Mouse (Mus musculus) neural tube, embryonic 15.5 days (tissue): ENCODE data around the gene Recql. TPM values are rescaled to one million over a fixed set of nuclear protein-coding genes. Genes with fewer than 3 reads are reported as not detected.
A peak's percentile ranks its signal among the peaks of the same experiment; 100 is the strongest.
"Not testable (repeated sequence)": the region's sequence is repeated elsewhere in the genome, so short reads cannot be mapped to it uniquely, and the experiment has no call there.

Experiments used
- ATAC-seq: fragments of 200-750 bp; cut with Nextera tagmentation; 2 replicates; pipeline ENCODE4 v1.8.0; 2017; ENCODE audit warnings: mild to moderate bottlenecking, moderate TSS enrichment, moderate library complexity; ENCODE audit not compliant: low FRiP score
- H3K27ac ChIP-seq: fragments of 300-500 bp; sonication (generic); replicated peaks from 2 replicates; pipeline ENCODE4 v1.5.1; 2015; ENCODE audit warnings: mild to moderate bottlenecking, inconsistent platforms
- H3K27me3 ChIP-seq: fragments of 300-500 bp; sonication (generic); replicated peaks from 2 replicates; pipeline ENCODE4 v1.6.1; 2015; ENCODE audit warnings: inconsistent platforms
- H3K36me3 ChIP-seq: fragments of 300-500 bp; sonication (generic); 2 replicates; pipeline ENCODE4 v1.6.1; 2015; ENCODE audit warnings: inconsistent platforms
- H3K4me1 ChIP-seq: fragments of 300-500 bp; sonication (generic); 2 replicates; pipeline ENCODE4 v1.6.1; 2015; ENCODE audit warnings: inconsistent platforms
- H3K4me2 ChIP-seq: fragments of 300-500 bp; sonication (generic); 2 replicates; pipeline ENCODE4 v1.6.1; 2015; ENCODE audit warnings: inconsistent platforms, mild to moderate bottlenecking, moderate library complexity
- H3K4me3 ChIP-seq: fragments of 300-500 bp; sonication (generic); replicated peaks from 2 replicates; pipeline ENCODE4 v1.5.1; 2015; ENCODE audit warnings: mild to moderate bottlenecking, inconsistent platforms
- H3K9ac ChIP-seq: fragments of 300-500 bp; sonication (generic); replicated peaks from 2 replicates; pipeline ENCODE4 v1.6.1; 2015; ENCODE audit warnings: mild to moderate bottlenecking, inconsistent platforms
- H3K9me3 ChIP-seq: fragments of 300-500 bp; sonication (generic); replicated peaks from 2 replicates; pipeline ENCODE4 v1.6.1; 2016; ENCODE audit warnings: inconsistent platforms
- WGBS: fragments of 180-500 bp; shearing (Covaris S2); methylation state at CpG from one replicate; pipeline ENCODE4 v1.1.7; 2015; ENCODE audit warnings: mixed read lengths; 5-methylcytosine and 5-hydroxymethylcytosine counted together
- polyA plus RNA-seq: library from polyadenylated mRNA; unstranded; fragments of >200 nt; fragmentation: Nextera tagmentation; extraction: Ambion mirVana; gene quantifications from 2 replicates; pipeline ENCODE4 v1.2.1, GENCODE M21; 2015

The Recql gene
- polyA plus RNA-seq, 1 experiment from 2014 or later, result 21.4 TPM

DNA sequence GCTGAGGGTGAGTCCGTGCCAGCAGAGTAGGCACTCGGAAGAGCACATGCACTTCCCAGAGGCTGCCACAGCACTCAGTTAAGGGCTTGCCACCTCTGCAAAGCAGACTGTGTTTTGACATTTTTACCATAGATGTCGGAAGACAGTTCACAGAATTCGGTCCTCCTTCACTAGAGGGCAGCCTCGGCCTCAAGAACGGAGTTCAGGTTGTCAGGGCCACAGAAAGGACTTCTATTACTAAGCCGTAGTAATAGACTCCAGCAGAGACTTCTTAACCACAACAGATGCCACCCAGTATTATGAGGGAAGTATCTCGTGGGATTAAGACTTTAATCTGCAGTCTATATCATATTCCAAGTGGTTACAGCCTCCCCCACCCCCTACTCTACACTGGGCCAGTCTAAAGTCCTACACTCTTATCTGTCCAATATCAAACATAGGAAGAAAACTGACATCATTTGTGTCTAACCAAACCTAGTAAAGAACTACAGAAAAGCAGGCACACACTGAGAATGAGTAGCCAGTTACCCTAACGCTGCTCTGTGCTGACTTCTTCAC lies 23.8 kb downstream of the Recql start:
- ATAC-seq, result no peak
- no peak overlapping the region for H3K4me2 ChIP-seq
- no peak overlapping the region for H3K9ac ChIP-seq
- no peaks in the 10 kb centered on the region for H3K27me3 ChIP-seq
- no peaks in the 10 kb centered on the region for H3K4me1 ChIP-seq
- WGBS, result 77% methylated on average over 9 of the region's 9 CpGs
- H3K36me3 ChIP-seq, result peaks cover 85% of the 10 kb centered on the region
- no peak overlapping the region for H3K4me3 ChIP-seq
- no peak overlapping the region for H3K27ac ChIP-seq
- no peaks in the 10 kb centered on the region for H3K9me3 ChIP-seq

DNA sequence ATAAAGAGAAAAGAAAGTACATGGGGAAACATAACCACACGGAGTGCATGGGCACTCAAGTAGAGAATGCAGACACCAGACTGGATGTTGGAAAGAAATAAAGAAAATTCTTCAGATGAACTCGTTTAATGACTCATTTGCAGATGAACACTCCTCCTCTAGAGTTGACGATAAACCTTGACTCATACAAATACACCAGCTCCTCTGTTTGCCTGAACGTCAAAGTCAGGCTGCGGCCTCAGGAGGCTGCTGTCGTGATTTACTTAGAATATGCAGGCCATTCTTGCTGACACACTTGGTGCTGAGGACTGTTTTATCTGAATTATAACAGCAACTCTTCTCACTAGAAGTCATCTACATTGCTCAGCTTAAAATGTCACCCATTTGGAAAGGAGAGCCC lies 24.9 kb downstream of the Recql start:
- Histone ChIP-seq H3K4me2 (no peak overlapping the region), H3K36me3 (peaks cover 83% of the 10 kb centered on the region), H3K4me3 (no peak overlapping the region), H3K9me3 (no peaks in the 10 kb centered on the region), H3K9ac (no peak overlapping the region), H3K27ac (no peak overlapping the region), H3K4me1 (no peaks in the 10 kb centered on the region), H3K27me3 (no peaks in the 10 kb centered on the region)
- 92% methylated on average over 6 of the region's 6 CpGs for WGBS
- no peak for ATAC-seq

DNA sequence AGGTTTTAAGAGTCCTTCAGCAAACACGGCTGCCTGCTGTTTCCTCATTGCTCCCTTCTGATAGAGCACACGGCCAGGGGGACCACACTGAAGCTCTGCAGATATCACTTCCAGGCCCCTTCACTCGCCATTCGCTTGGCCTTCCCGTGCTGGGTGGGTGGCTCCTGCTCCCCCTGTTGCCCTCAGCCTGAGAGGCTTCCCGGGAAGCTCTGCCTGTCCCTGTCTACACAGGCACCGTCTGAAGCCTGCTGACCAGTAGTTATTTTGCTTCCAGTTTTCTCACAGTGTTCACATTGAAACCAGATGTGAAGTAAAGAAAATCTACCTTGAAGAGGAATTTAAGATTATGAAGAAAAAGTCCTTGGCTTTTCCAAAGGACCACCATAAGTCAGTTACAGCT lies 29.8 kb downstream of the Recql start:
- no peak for ATAC-seq
- no peaks in the 10 kb centered on the region for H3K4me1 ChIP-seq
- 85% methylated on average over 7 of the region's 7 CpGs for WGBS
- no peak overlapping the region for H3K27ac ChIP-seq
- peaks cover 81% of the 10 kb centered on the region for H3K36me3 ChIP-seq
- H3K4me2 ChIP-seq, result no peak overlapping the region
- H3K9me3 ChIP-seq, result no peaks in the 10 kb centered on the region
- H3K9ac ChIP-seq, result no peak overlapping the region
- H3K27me3 ChIP-seq, result no peaks in the 10 kb centered on the region
- no peak overlapping the region for H3K4me3 ChIP-seq

DNA sequence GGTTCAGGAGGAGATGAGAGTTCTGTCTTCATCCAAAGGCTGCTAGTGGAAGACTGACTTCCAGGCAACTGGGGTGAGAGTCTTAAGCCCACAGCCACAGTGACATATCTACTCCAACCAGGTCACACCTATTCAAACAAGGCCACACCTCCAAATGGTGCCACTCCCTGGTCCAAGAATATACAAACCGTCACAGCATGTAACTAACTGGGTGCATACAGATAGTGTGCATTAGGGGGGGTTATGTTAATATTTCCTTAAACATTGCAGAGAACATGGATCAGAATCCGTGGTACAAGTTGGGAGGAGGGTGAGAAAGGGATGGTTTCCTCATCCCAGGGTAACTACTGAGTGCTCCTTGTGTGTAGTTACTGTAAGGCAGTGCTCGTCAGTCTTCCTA lies 34.8 kb downstream of the Recql start:
- peaks cover 64% of the 10 kb centered on the region for H3K36me3 ChIP-seq
- H3K27me3 ChIP-seq, H3K4me3 ChIP-seq, H3K9ac ChIP-seq, H3K4me2 ChIP-seq, H3K27ac ChIP-seq, H3K9me3 ChIP-seq, ATAC-seq, H3K4me1 ChIP-seq: not testable (repeated sequence)
- WGBS, result 93% methylated on average over 3 of the region's 3 CpGs

DNA sequence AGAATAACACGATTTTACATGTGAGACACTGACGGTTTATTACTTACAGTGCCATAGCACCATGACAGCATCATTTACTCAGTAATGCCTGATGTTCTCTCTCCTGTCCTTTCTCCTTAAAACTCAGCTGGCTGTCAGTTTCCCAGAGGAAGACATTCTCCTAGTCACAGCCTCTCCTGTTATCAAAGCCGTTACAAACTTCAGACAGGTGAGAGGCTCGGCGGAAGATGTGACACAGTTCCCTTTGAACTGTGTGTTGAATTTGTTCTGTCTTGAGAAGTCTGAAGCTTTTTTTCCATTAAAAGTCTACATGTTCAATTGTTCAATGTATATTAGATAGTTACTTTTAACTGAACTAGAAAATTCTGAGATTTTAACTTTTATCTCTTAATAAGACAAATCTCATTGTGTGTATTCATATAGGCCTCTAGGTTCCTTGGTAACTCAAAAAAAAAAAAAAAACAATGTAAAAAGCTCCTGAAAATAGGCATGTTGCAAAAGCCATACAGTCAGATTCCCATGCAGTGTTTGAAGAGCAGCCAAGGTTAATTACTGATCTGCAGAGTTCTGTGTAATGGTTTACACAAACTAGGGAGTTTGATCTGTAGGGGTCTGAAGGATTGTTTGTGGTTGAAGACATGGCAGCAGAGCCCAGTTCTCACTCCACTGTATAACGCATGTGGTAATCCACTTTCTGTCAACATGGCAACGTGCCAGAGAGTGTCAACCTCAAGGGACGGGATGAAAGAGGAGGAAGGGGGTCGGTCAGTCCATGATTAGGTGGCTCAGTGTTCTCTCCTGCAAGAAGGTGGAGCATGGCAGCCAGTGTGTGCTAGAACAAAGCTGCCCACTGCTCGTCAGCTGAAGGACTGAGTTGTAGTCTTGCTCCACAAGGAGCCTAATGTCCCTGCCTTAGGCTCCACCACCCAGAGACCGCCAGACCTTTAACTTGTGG lies 39.2 kb downstream of the Recql start:
- Histone ChIP-seq H3K9ac (no peak overlapping the region), H3K27ac (no peak overlapping the region), H3K4me2 (no peak overlapping the region), H3K27me3 (no peaks in the 10 kb centered on the region), H3K4me3 (no peak overlapping the region), H3K4me1 (peaks cover 15% of the 10 kb centered on the region), H3K9me3 (no peaks in the 10 kb centered on the region), H3K36me3 (peaks cover 34% of the 10 kb centered on the region)
- ATAC-seq, result no peak
- 84% methylated on average over 11 of the region's 11 CpGs for WGBS

DNA sequence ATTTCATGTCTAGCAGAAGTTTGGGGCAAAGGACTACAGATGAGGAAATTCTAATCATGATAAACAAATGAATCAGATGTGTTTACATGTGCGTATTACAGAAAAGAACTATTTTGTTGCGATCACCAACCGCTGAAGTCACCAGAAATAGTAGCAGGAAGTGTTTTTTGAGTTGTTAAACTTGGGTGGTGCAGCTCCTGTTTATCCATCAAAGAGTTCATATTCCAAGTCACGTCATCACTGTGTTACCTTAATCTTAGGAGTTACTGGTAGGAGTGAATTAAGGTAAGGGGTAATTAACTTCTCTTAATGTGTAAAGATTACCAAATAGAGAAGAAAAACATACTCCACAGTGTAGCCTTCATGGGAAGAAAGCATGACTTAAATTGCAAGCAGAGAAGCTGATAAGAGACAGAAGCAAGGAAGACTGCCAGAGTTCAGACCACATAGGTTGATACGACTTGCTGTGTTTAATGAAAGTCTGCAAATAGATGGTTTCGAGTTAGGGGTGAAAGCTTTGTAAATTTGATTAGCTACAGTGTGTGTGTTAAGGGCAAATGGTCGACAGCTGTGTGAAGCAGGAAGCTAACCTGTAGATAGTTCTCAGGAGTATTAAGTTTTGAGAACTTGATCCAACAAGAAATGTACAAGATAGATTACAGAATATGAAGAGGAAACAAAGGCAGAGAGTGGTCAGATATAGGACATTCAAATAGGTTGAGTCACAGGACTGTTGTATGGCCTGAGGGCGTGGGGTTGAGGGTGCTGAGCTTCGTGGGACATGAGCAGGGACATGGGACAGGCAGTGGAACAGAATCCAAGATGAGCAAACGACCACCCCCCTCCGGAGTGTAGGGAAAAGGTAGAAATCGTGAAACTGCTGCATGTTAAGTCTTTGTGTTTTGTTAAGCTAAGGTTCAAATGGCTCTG lies 40.4 kb downstream of the Recql start:
- H3K4me2 ChIP-seq, result peak overlapping the region; percentile 62

DNA sequence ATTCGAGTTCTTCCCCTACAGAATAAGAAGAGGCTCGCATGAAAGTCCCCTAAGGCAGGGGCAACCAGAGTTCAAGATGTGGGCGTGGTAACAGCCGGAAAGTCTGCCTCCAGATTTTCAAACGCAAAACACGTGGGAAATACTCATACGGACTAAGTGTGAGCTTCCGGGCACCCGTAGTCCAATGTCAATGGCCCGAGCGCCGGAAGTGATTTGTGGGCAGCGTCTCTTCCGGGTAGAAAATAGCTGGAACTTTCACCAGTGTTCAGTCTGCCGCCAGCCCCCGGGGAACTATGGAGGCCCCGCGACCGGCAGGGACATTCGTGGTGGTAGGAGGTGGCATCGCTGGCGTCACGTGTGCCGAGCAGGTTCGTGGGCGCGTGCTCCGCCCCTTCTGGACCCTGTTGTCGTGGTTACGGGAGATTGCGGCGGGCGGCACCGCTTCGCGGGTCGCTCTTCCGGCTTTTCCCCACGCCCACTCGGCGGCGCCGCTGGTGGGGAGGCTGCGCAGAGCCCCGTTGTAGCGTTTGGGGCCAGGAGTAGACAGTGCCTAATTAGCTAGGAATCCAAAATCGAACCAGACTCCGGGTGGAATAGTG lies 41.3 kb downstream of the Recql start, which contains the start of gene Pyroxd1:
Pyroxd1 (plus strand) TSS at position 215 of the 599 bp plus-strand sequence.
- ATAC-seq, result peak; percentile 97
- Histone ChIP-seq H3K4me3 (peak within 1 kb of the TSS; percentile 92), H3K27me3 (no peaks in the 10 kb centered on the region), H3K36me3 (peaks cover 13% of the 10 kb centered on the region), H3K4me2 (peak within 1 kb of the TSS; percentile 62), H3K27ac (peak within 1 kb of the TSS; percentile 88), H3K4me1 (peaks cover 15% of the 10 kb centered on the region), H3K9ac (peak within 1 kb of the TSS; percentile 67), H3K9me3 (no peaks in the 10 kb centered on the region)
- under 1% methylated on average over 48 of the region's 48 CpGs for WGBS

More for the DNA sequence above, 40.4 kb downstream of the Recql start:
- H3K9me3 ChIP-seq, result no peaks in the 10 kb centered on the region
- H3K9ac ChIP-seq, result peak overlapping the region; percentile 67; the same call in 1 of the 2 replicates
- 64% methylated on average over 12 of the region's 12 CpGs for WGBS
- no peak overlapping the region for H3K27ac ChIP-seq
- H3K4me1 ChIP-seq, result peaks cover 15% of the 10 kb centered on the region
- H3K36me3 ChIP-seq, result peaks cover 22% of the 10 kb centered on the region
- ATAC-seq, result no peak
- peak overlapping the region; percentile 92 for H3K4me3 ChIP-seq
- no peaks in the 10 kb centered on the region for H3K27me3 ChIP-seq

DNA sequence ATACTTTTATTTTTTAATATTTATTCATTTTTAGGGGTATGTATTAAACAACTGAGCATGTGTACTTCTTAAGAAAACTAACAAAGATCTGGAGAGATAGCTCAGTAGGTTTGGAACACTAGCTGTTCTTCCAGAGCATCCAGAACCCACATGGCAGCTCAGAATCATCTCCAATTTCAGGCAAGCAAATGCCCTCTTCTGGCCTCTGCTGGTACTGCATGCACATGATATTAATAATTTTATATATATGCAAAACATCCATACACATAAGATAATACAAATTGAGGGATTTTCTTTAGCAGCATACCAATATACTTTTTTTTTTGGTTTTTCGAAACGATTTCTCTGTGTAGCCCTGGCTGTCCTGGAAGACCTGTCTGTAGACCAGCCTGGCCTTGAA lies 43.3 kb downstream of the Recql start:
- ATAC-seq, result no peak
- H3K9ac ChIP-seq, result no peak overlapping the region
- no peaks in the 10 kb centered on the region for H3K27me3 ChIP-seq
- no peak overlapping the region for H3K27ac ChIP-seq
- peaks cover 15% of the 10 kb centered on the region for H3K4me1 ChIP-seq
- 81% methylated on average over 2 of the region's 2 CpGs for WGBS
- H3K9me3 ChIP-seq, result no peaks in the 10 kb centered on the region
- H3K36me3 ChIP-seq, result 0 out of 2 replicates have a peak, but pooled peaks cover under 1% of the 10 kb centered on the region
- no peak overlapping the region for H3K4me3 ChIP-seq
- no peak overlapping the region for H3K4me2 ChIP-seq

DNA sequence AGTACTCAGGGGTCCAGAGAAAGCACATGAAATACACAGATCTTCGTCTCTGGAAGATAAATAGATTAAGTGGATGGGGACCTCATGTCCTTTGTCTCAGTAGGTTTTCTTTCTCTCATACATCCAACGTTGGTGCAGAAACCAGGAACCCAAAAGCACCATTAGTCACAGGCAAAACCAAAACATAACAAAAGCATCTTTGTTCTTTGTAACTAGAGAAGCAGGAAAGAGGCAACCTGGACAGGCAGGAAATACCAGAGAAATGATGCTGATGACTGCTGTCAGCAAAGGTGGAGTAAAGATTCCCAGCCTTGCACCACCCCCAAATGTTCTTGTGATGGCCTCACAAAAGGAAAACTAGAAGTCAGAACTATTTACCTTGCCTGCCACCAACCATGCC lies 47.3 kb downstream of the Recql start:
- Histone ChIP-seq H3K27ac (no peak overlapping the region), H3K9ac (no peak overlapping the region), H3K9me3 (no peaks in the 10 kb centered on the region), H3K4me2 (no peak overlapping the region), H3K36me3 (no peaks in the 10 kb centered on the region), H3K4me3 (no peak overlapping the region), H3K27me3 (no peaks in the 10 kb centered on the region), H3K4me1 (no peaks in the 10 kb centered on the region)
- ATAC-seq, result no peak
- whole genome bisulfite sequencing, result 55% methylated on average over 2 of the region's 2 CpGs

DNA sequence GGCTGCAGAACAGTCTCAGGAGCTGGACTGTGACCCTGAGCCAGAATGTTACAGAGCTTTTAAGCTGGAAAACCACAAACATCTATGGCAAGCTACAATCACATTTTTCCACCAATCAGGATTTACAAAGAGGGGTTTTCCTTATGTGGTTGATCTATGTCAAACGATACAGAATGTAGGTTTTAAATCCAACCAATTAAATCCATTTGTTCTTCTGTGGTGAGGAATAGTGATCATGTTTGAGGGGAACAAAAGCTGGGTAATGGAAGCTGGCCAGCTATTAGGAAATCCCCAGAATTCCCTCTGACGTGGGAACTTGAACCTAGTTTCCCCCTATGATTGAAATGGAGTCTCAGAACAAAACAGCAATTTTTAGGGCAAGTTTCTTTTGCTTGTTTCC lies 47.9 kb downstream of the Recql start:
- no peak for ATAC-seq
- 74% methylated on average over 2 of the region's 2 CpGs for WGBS
- Histone ChIP-seq H3K4me2 (no peak overlapping the region), H3K36me3 (no peaks in the 10 kb centered on the region), H3K4me3 (no peak overlapping the region), H3K4me1 (no peaks in the 10 kb centered on the region), H3K27me3 (no peaks in the 10 kb centered on the region), H3K27ac (no peak overlapping the region), H3K9me3 (no peaks in the 10 kb centered on the region), H3K9ac (no peak overlapping the region)

DNA sequence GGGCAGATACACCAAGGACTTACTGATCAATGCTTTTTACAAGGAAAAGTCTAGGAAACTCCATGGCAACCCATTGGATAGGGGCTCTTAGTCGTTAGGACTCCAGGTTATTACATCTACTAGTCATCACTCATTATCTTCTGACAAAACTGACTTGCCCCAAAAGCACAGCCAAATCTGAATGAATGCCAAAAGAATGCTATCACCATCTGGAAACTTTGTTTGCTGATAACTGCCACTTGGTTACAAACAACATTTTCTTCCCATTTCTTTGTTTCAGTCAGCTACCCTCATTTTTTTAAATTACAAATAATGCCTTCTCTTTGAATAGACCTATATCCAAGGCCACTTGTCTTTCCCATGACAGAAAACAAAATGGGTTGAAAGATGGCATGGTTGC lies 57.7 kb downstream of the Recql start:
- H3K36me3 ChIP-seq, result no peaks in the 10 kb centered on the region
- H3K4me1 ChIP-seq, result no peaks in the 10 kb centered on the region
- H3K9me3 ChIP-seq, result no peaks in the 10 kb centered on the region
- no peak for ATAC-seq
- no peaks in the 10 kb centered on the region for H3K27me3 ChIP-seq
- H3K4me3 ChIP-seq, result no peak overlapping the region
- no peak overlapping the region for H3K9ac ChIP-seq
- 65% methylated on average over 1 of the region's 1 CpGs for WGBS
- H3K4me2 ChIP-seq, result no peak overlapping the region
- H3K27ac ChIP-seq, result no peak overlapping the region
